Mouse (Mus musculus) heart, postnatal 4 days (tissue): ENCODE measurements around the gene Ide. TPM values are rescaled to one million over a fixed set of nuclear protein-coding genes. Genes with fewer than 3 reads are reported as not detected.

Experiments
- DNase-seq: peaks from one replicate; pipeline ENCODE4 v3.0.0; 2021
- total RNA-seq, 2 experiments: library from RNA; stranded (reverse); gene quantifications; 2 replicates each; pipeline ENCODE4 v1.2.3; 2021

Gene Ide
- total RNA-seq, 2 experiments from 2014 or later, result 102 to 106 TPM

DNA sequence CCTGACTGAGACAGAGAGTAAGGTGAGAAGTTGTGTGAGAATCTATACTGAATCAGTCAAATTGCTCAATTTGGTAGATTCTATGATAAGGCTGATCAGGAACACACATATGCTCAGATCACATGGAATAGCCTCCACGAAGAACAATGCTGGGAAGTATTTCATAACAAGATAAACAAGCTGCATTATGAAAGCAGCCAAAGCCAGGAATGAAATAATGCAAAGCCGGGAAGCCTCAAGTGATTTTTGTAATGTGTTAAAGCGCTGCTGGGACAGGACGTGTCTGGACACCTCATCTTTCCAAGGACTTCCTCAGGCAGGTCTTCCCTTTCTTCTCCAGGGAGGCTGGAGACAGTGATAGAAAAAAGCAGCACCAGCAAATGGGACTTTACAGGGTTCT is 4.9 kb downstream of the Ide start:
- DNase-seq, result no peak

DNA sequence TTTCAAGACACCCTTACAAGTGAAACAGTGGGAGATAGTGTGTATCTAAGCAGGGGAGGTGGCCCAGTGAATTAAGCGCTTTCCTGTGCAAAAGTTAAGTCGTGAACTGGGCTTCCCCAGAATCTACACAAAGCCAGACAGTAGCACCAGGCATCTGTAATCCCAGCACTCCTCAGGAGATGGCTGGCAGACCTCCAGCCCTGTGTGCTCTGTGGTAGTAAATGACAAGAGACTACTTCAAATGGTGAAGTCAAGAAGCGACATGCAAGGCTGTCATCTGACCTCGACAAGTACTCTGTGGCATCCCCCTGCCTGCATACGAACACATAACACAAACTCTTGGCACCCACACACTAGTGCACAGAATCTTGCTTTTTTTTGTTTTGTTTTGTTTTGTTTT is 10.4 kb downstream of the Ide start:
- DNase-seq, result no peak

GRCm38 (mm10) chr19:37323566-37323965 is 14.1 kb downstream of the Ide start:
- DNase-seq, result no peak

DNA sequence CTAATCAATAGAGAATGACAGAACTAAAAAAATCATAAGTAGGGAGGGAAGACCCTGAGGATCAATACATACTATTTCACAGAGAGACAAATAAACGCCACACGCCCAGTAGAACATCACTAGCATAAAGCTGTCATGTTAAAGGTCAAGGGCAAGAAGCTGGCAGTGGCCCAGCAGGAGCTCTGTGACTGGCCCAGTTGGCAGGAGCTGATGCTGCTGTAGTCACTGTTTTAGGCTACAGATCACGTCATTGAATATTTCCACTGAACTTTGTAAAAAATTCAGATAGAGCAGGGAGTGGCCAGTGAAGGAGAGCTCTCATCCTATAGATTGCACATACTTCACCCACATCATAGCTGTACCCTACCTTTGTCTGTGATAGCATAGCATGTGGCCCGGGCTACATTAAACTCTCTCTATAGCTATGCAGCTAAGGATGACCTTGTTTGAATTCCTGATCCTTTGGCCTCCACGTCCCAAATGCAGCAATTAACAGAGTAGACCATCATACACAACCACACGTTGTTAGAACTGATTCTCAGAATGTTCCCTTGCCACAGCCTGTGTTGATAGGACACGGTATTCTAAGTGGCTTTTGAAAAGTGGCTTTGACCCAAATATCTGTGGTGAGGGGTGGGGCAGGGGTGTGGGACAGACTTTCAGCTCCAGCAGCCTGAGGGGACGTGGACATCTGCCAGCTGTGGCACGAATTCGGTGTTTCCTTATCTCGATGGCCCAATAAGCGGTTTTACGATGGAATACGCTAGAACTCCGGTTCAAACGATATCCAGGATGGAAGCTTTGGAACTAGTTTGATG is 16.6 kb downstream of the Ide start:
- peak; percentile 69 for DNase-seq

- peak; percentile 22 for DNase-seq
Measured at GRCm38 (mm10) chr19:37317359-37317758, 20.3 kb downstream of the Ide start.

DNA sequence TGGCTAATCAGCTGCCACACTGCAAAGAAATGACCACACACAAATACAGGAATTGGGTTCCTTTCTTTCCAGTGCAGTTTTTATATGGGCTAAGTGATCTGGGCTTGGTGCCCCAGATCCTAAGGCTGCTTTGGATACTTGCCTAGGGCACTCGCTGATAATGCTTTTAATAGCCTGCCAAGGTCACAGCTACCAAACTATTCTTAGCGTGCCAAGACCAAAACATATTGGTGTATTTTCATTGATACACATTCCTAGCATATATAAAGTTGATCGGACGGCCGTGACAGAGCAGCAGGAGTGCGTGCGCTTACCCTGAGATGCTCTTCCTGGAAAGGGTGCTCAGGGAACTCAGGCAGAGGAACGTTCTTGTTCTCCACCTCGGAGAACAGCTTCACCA is 22.6 kb downstream of the Ide start:
- peak; percentile 70 for DNase-seq

DNA sequence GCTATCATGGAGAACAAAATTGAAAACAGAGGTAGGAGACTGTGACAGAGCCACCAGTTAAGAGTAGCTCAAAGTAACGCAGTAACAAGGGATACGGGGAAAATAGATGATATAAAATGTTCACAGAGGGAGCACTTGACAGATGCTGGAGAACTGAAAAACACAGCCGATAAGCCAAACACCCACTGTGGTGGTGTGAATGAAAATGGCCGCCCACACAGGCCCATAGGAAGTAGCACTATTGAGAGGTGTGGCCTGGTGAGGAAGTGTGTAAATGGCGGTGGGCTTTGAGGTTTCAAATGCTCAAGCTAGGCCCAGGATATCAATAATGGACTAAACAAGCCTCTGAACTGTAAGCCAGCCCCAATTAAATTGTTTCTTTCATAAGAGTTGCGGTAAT is 26.2 kb downstream of the Ide start:
- no peak for DNase-seq

- no peak for DNase-seq
Measured at GRCm38 (mm10) chr19:37310133-37310532, 27.5 kb downstream of the Ide start.

DNA sequence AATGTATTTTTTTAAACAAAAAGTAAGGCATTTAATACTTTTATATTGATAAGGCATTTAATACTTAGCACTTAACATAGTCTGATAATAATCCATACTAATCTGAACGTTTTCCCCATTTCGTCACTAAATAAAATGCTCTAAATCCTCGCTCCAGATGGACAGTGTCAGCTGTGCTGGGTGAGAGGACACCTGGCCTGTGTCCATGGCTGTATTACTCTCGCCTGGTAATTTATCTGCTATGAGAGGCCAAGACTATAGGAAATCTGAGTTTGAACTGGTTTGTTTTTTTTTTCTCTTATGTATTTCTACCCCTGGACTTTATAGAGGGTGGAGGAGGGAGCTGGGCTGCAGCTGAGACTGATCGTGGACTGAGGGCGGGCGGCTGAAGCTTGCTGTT is 28.7 kb downstream of the Ide start:
- no peak for DNase-seq

- DNase-seq, result no peak
Measured at GRCm38 (mm10) chr19:37307826-37308545, 29.7 kb downstream of the Ide start.

DNA sequence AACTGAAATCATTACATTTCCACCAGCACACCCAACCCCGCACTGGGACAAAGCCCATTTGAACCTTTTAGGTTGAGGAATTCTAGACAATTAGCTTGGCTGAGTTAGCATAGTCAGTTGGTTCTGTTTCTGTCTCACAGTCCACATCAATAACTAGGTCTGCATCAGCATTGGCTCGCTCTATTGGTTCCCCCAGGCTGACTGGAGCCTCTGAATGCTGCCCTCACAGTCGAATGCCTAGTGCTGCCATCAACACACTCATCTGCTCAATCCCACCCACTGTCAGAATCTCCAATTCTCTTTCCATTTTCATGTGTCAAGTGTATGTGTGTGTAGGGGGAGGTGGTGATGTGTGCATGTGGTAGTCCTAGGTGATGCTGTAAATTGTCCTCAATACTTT is 31.5 kb downstream of the Ide start:
- no peak for DNase-seq

DNA sequence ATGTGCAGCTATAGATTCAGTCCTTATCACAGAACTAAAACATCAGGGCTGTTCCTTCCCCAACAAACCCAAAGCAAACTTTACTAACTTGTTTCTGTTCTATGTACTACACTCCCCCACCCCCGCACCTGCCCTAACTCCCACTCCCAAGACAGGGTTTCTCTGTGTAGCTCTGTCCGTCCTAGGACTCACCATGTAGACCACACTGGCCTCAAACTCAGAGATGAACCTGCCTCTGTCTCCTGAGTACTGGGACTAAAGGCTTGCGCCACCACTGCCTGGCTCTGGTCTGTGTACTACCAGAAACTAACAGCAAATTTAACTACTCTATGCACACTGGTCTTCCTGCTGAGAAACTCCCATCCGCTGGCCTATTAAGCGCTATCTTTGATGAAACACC is 32.8 kb downstream of the Ide start:
- no peak for DNase-seq

DNA sequence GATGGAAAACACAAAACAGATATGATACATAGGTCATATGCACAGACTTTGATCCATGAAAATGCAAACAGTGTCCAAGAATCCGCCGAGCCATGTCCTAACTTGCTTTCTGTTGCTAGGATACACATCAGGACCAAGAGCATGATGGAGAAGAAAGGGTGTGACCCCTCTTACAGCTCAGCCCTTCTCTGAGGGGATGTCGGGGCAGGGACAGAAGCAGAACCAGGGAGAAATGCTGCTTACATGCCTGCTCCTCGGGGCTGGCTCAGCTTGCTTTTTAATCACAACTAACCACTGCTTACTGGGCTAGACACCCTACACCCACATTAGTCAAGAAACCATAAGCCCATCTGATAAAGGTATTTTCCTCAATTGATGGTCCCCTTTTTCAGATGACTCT is 33.6 kb downstream of the Ide start:
- no peak for DNase-seq

- no peak for DNase-seq
Measured at GRCm38 (mm10) chr19:37301733-37302132, 35.9 kb downstream of the Ide start.

DNA sequence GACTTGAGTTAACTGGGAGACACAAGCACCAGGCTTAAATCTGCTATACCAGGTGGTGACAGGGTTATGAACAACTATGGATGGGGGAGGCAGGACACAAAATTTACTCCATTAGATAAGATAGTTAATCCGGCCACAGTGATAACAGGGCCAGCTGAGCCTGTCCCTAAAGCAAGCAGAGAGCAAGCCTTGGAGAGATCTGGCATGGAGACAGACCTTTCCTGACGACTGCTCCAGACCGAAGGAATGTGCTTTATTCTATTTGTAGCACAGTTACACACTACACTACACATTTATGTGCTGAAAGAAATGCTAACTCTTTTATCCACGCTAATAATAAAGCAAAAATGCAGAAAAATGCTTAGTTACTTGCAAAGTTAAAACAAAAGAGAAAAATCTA is 46.0 kb downstream of the Ide start:
- peak; percentile 31 for DNase-seq

- peak; percentile 43 for DNase-seq
Measured at GRCm38 (mm10) chr19:37290906-37291305, 46.7 kb downstream of the Ide start.

GRCm38 (mm10) chr19:37284775-37285174 is 52.9 kb downstream of the Ide start:
- no peak for DNase-seq

DNA sequence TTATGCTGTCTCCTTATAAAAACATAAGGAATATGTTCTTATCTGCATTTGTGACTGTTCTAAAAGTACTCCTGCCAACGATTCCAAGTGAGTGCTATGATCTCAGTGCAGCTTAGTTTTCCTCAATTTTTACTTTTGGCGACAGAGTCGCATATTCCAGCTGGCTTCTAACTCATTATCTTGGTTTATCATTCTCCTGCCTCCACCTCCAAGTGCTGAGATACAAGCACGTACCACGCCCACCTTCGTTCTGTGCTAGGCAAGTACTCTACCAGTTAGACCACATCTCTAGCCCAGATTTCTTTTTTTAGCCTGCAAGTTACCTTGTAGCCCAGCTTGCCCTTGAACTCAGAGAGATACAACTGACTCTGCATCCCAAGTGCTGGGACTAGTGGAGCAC is 54.5 kb downstream of the Ide start:
- no peak for DNase-seq

DNA sequence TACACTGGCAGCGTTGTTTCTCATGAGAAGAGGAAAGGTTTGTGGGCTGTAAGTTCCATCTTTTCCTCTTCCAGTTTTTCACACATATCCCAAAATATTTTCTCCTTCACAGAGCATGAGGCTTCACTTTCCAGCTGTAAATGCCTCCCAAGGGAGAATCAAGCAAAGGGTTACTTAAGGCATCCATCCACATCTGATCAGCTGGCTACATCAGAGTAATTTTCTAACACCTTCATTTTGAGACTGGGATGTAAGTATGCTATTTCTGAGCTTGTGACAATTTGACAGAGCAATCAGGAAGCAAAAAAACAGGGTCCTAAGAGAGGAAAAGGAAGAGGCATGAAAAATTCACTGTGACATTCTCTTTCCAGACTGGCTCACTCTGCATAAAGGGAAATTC is 55.9 kb downstream of the Ide start:
- DNase-seq, result no peak

- DNase-seq, result no peak
Measured at GRCm38 (mm10) chr19:37279194-37279593, 58.5 kb downstream of the Ide start.

- DNase-seq, result no peak
Measured at GRCm38 (mm10) chr19:37275555-37275954, 62.1 kb downstream of the Ide start.

DNA sequence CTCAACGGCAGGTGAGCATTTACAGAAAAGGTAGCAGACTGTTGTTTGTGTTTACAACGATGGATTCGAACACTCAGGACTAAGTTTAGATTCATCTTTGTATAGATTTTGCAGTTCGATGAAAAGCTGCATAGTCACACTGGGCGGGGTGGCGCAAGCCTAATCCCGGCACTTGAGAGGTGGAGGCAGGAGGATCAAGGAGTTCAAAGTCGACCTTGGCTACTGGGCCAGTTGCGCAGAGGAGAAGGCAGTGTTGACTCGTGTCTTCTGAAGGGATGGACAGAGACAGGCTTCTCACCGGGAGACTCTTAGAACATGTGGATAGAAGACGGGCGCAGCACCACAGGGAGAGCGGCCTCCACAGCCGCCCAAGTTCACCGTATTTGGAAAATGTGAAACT is 68.5 kb downstream of the Ide start:
- no peak for DNase-seq

GRCm38 (mm10) chr19:37265333-37266103 is 72.1 kb downstream of the Ide start:
- DNase-seq, result peak; percentile 93
